10 mouse cellular contexts compared by ENCODE assay signal in the genomic region with DNA sequence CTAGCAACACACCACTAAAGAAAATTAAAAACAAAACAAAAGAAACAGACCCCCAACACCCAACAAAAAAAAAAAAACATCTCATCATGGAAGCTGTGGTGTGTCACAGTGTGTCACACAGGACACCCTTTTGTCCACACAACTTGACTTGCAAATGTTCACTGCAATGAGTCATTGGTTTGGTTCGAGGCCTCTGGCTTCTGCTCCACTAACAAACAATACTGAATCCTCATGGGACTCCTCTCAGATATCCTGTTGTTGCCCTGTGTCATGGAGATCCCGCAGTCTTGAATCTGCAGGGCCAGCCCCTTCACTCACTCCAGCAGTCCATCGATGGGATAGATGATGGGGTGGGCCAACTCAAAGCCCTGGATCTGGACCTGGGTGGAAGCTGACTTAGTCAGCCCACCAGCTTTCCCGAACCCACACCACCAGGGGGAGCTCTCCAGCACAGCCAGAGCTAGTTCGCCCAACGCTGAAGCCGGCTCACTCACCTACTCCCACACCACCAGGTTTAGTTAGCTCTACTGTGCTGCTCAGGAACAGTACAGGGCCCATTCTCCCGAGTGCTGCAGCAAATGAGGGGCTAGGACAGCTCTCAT. TPM values are rescaled to one million over a fixed set of nuclear protein-coding genes. Genes with fewer than 3 reads are reported as not detected.
DNase-seq lines count a peak whose midpoint lies in the region; ATAC-seq and TF ChIP-seq lines count a peak whose summit lies in the region.
"Had no signal": no experiment of that assay in that cellular context is flagged by ENCODE, and none has a peak within 500 bp of the region (broad histone marks: within the 10 kb centered on the region; RNA-seq: fewer than 3 reads in every experiment).

No protein-coding gene starts in this region.

- H3K9ac ChIP-seq in hindbrain, postnatal 0 days (replicated peaks; ENCODE audit: low read length) = no peak overlapping the region
- H3K9ac ChIP-seq in hindbrain, embryonic 13.5 days = no peak overlapping the region
- H3K9ac ChIP-seq: embryonic facial prominence, embryonic 15.5 days; limb, embryonic 12.5 days had no signal

- TF ChIP-seq CTCF in hindbrain, postnatal 0 days (IDR thresholded peaks at IDR 0.05; ENCODE audit: low read depth) = peak; percentile 49

- H3K27ac ChIP-seq in hindbrain, postnatal 0 days = no peak overlapping the region
- H3K27ac ChIP-seq in hindbrain, embryonic 13.5 days = no peak overlapping the region
- H3K27ac ChIP-seq: embryonic facial prominence, embryonic 15.5 days; limb, embryonic 12.5 days had no signal

- no peaks in the 10 kb centered on the region for H3K4me1 ChIP-seq in hindbrain, postnatal 0 days (ENCODE audit: insufficient read depth, low read length)
- no peaks in the 10 kb centered on the region; the same call in 1 of the 2 replicates for H3K4me1 ChIP-seq in hindbrain, embryonic 13.5 days (replicated peaks)
- H3K4me1 ChIP-seq: embryonic facial prominence, embryonic 15.5 days; limb, embryonic 12.5 days had no signal

- no peak overlapping the region for H3K4me3 ChIP-seq in hindbrain, postnatal 0 days (ENCODE audit: low read length)
- no peak overlapping the region for H3K4me3 ChIP-seq in hindbrain, embryonic 13.5 days
- H3K4me3 ChIP-seq: embryonic facial prominence, embryonic 15.5 days; limb, embryonic 12.5 days had no signal

- H3K4me2 ChIP-seq in hindbrain, postnatal 0 days (ENCODE audit: low read depth, low read length) = no peak overlapping the region
- H3K4me2 ChIP-seq in hindbrain, embryonic 13.5 days = no peak overlapping the region
- H3K4me2 ChIP-seq: embryonic facial prominence, embryonic 15.5 days; limb, embryonic 12.5 days had no signal

- H3K27me3 ChIP-seq in hindbrain, postnatal 0 days (ENCODE audit: insufficient read depth, low read length) = no peaks in the 10 kb centered on the region
- no peaks in the 10 kb centered on the region for H3K27me3 ChIP-seq in hindbrain, embryonic 13.5 days
- H3K27me3 ChIP-seq: embryonic facial prominence, embryonic 15.5 days had no signal

- H3K36me3 ChIP-seq in hindbrain, postnatal 0 days (ENCODE audit: insufficient read depth, low read length) = no peaks in the 10 kb centered on the region
- H3K36me3 ChIP-seq in hindbrain, embryonic 13.5 days = no peaks in the 10 kb centered on the region
- H3K36me3 ChIP-seq: embryonic facial prominence, embryonic 15.5 days; limb, embryonic 12.5 days had no signal

- WGBS in hindbrain, postnatal 0 days = 73% methylated on average over 8 of the region's 8 CpGs
- WGBS in hindbrain, embryonic 13.5 days = 66% methylated on average over 8 of the region's 8 CpGs

- ATAC-seq in hindbrain, postnatal 0 days = 0 out of 2 replicates have a peak, but pooled peaks have one; percentile 32
- no peak for ATAC-seq in hindbrain, embryonic 13.5 days (ENCODE audit: low FRiP score)
- peak; percentile 37 for ATAC-seq in CD4-positive, CD25-positive, alpha-beta regulatory T cell, adult 4 months

- H3K9me3 ChIP-seq in hindbrain, postnatal 0 days (ENCODE audit: low read length) = no peaks in the 10 kb centered on the region
- H3K9me3 ChIP-seq in hindbrain, embryonic 13.5 days = no peaks in the 10 kb centered on the region
- H3K9me3 ChIP-seq: embryonic facial prominence, embryonic 15.5 days; limb, embryonic 12.5 days had no signal

- DNase-seq in hindbrain, postnatal 0 days (ENCODE audit: low spot score) = peak; percentile 50
- peak; percentile 68 for DNase-seq in ZHBTc4 (ENCODE audit: low read depth, low spot score)
- DNase-seq in forelimb bud, embryonic 11.5 days (ENCODE audit: low read depth, low spot score) = peak; percentile 8
- DNase-seq in lung, adult 18-20 months = peak; percentile 7 to 10
- DNase-seq in testis, postnatal 10 days (ENCODE audit: low spot score) = peak; percentile 65
- DNase-seq in c-Kit-positive CD71-positive TER-119-positive erythroid progenitor cells, embryonic 14.5 days (ENCODE audit: low spot score) = no peak

RNA-seq across cellular contexts. Expression of a gene that starts 28.2 kb away (rescaled TPM):
- 30.4 TPM in 2 replicates for total RNA-seq in hindbrain, postnatal 0 days (2014; rRNA removed)
- 26.0 and 28.7 TPM in 2 replicates for polyA plus RNA-seq in hindbrain, postnatal 0 days (2015; fragmentation: Nextera tagmentation; extraction: Ambion mirVana)
- polyA plus RNA-seq in hindbrain, embryonic 13.5 days (2015; fragmentation: Nextera tagmentation; extraction: Ambion mirVana) = 36.8 and 40.7 TPM in 2 replicates
- polyA plus RNA-seq in CD4-positive, CD25-positive, alpha-beta regulatory T cell, adult 4 months (2017; shearing (Covaris generic)) = 10 to 100 TPM; 29.9 to 45.3 TPM
